In the genomic region with DNA sequence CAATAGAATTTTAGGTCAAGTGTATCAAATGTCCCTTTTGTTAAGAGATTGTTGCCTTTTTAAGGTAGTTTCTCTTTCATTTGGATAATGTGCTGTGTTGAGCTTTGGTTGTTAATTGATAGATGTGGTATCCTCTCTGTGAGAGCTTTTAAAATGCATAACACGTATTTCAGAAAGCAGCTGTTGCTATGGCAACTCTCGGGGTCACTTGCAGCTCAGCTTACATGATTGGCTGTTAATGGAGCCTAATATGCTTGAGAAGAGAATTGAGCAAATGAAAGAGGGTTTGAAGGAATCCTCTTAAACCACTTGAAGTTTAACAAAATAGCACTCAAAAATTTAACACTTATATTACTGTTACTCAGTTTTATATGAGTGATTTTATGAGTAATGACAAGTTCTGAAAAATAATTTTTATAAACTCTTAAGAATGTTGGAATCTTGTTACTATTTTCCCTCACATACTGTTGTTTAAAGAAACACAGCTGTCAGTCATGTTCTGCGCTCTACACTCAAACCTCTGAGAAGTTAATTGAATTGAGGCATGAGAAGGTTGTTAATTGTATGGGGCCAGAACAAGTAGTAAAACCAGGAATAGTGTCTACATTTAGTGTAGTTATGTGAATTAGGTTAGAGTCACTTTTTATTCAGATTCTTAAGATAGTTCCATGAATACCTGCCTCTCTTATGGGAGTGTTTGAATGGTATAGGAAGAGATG, we compare ENCODE assay signal across 9 mouse cellular contexts.
DNase-seq lines count a peak whose midpoint lies in the region; ATAC-seq and TF ChIP-seq lines count a peak whose summit lies in the region.
"Had no signal": no experiment of that assay in that cellular context is flagged by ENCODE, and none has a peak within 500 bp of the region (broad histone marks: within the 10 kb centered on the region; RNA-seq: fewer than 3 reads in every experiment).

No protein-coding gene starts in this region.

- H3K27me3 ChIP-seq in kidney, adult 2 months (replicated peaks; ENCODE audit: control insufficient read depth, insufficient read depth, low read length), result no peaks in the 10 kb centered on the region
- no peaks in the 10 kb centered on the region for H3K27me3 ChIP-seq in kidney, embryonic 16.5 days (ENCODE audit: insufficient read depth, low read length)
- no peaks in the 10 kb centered on the region for H3K27me3 ChIP-seq in forebrain, embryonic 13.5 days
- no peaks in the 10 kb centered on the region for H3K27me3 ChIP-seq in midbrain, embryonic 14.5 days (ENCODE audit: control insufficient read depth, insufficient read depth, low read length)
- H3K27me3 ChIP-seq in intestine, embryonic 16.5 days (replicated peaks; ENCODE audit: control insufficient read depth, insufficient read depth, low read length), result no peaks in the 10 kb centered on the region
- H3K27me3 ChIP-seq: embryonic facial prominence, embryonic 12.5 days had no signal

- H3K27ac ChIP-seq in kidney, adult 2 months (ENCODE audit: insufficient read depth, low read depth, low read length), result no peak overlapping the region
- no peak overlapping the region for H3K27ac ChIP-seq in kidney, embryonic 16.5 days (ENCODE audit: low read length)
- peak overlapping the region; percentile 69 for H3K27ac ChIP-seq in forebrain, embryonic 13.5 days
- peak overlapping the region; percentile 70; the same call in 1 of the 2 replicates for H3K27ac ChIP-seq in midbrain, embryonic 14.5 days (replicated peaks; ENCODE audit: low read depth, low read length)
- H3K27ac ChIP-seq in intestine, embryonic 16.5 days (ENCODE audit: low read length), result no peak overlapping the region
- H3K27ac ChIP-seq: embryonic facial prominence, embryonic 12.5 days had no signal

- peak; percentile 32 for DNase-seq in kidney, adult 2 months
- DNase-seq in layer of hippocampus, postnatal 10 days (ENCODE audit: low spot score in 2 of 2), result peak; percentile 34 to 52
- peak; percentile 94 for DNase-seq in midbrain, embryonic 14.5 days
- no peak for DNase-seq in thymus, postnatal 14 days
- no peak for DNase-seq in adrenal gland, postnatal 25 days

- 36% methylated on average over 3 of the region's 3 CpGs for WGBS in kidney, adult 2 months
- WGBS in kidney, embryonic 16.5 days, result 33% methylated on average over 3 of the region's 3 CpGs
- under 1% methylated on average over 3 of the region's 3 CpGs for WGBS in forebrain, embryonic 13.5 days
- 6% methylated on average over 3 of the region's 3 CpGs for WGBS in midbrain, embryonic 14.5 days
- WGBS in intestine, embryonic 16.5 days, result 40% methylated on average over 3 of the region's 3 CpGs

- H3K4me2 ChIP-seq in kidney, embryonic 16.5 days (replicated peaks; ENCODE audit: low read depth, low read length), result no peak overlapping the region
- H3K4me2 ChIP-seq in forebrain, embryonic 13.5 days, result peak overlapping the region; percentile 26; the same call in 1 of the 2 replicates
- peak overlapping the region; percentile 30 for H3K4me2 ChIP-seq in midbrain, embryonic 14.5 days (ENCODE audit: low read length)
- no peak overlapping the region for H3K4me2 ChIP-seq in intestine, embryonic 16.5 days (ENCODE audit: low read depth, low read length)
- H3K4me2 ChIP-seq: embryonic facial prominence, embryonic 12.5 days had no signal

- no peak for TF ChIP-seq CTCF in kidney, adult 2 months (conservative IDR thresholded peaks at IDR 0.05; ENCODE audit: insufficient read depth, insufficient read length, low read depth, low read length)

- no peaks in the 10 kb centered on the region for H3K9me3 ChIP-seq in kidney, embryonic 16.5 days (ENCODE audit: low read length)
- no peaks in the 10 kb centered on the region for H3K9me3 ChIP-seq in forebrain, embryonic 13.5 days (replicated peaks)
- H3K9me3 ChIP-seq in midbrain, embryonic 14.5 days (ENCODE audit: control insufficient read depth, low read length), result no peaks in the 10 kb centered on the region
- H3K9me3 ChIP-seq in intestine, embryonic 16.5 days (ENCODE audit: control insufficient read depth, low read length), result no peaks in the 10 kb centered on the region
- H3K9me3 ChIP-seq: embryonic facial prominence, embryonic 12.5 days had no signal

- H3K4me1 ChIP-seq in kidney, adult 2 months (ENCODE audit: control insufficient read depth, insufficient read depth, low read length), result no peaks in the 10 kb centered on the region
- no peaks in the 10 kb centered on the region; the same call in 1 of the 2 replicates for H3K4me1 ChIP-seq in kidney, embryonic 16.5 days (ENCODE audit: insufficient read depth, low read length)
- H3K4me1 ChIP-seq in forebrain, embryonic 13.5 days, result peaks cover 20% of the 10 kb centered on the region
- peaks cover 12% of the 10 kb centered on the region for H3K4me1 ChIP-seq in midbrain, embryonic 14.5 days (ENCODE audit: control insufficient read depth, insufficient read depth, low read length)
- 0 out of 2 replicates have a peak, but pooled peaks cover 2% of the 10 kb centered on the region for H3K4me1 ChIP-seq in intestine, embryonic 16.5 days (ENCODE audit: control insufficient read depth, insufficient read depth, low read length)
- H3K4me1 ChIP-seq: embryonic facial prominence, embryonic 12.5 days had no signal

- H3K9ac ChIP-seq in kidney, embryonic 16.5 days (replicated peaks; ENCODE audit: low read length), result no peak overlapping the region
- H3K9ac ChIP-seq in forebrain, embryonic 13.5 days, result no peak overlapping the region
- no peak overlapping the region for H3K9ac ChIP-seq in midbrain, embryonic 14.5 days (replicated peaks; ENCODE audit: low read length)
- no peak overlapping the region for H3K9ac ChIP-seq in intestine, embryonic 16.5 days (ENCODE audit: low read depth, low read length)
- H3K9ac ChIP-seq: embryonic facial prominence, embryonic 12.5 days had no signal

- H3K4me3 ChIP-seq in kidney, adult 2 months (ENCODE audit: insufficient read depth, low read depth, low read length), result no peak overlapping the region
- no peak overlapping the region for H3K4me3 ChIP-seq in kidney, embryonic 16.5 days (ENCODE audit: low read length)
- H3K4me3 ChIP-seq in forebrain, embryonic 13.5 days, result no peak overlapping the region
- no peak overlapping the region for H3K4me3 ChIP-seq in midbrain, embryonic 14.5 days (replicated peaks; ENCODE audit: low read depth, low read length)
- H3K4me3 ChIP-seq in intestine, embryonic 16.5 days (ENCODE audit: low read length), result no peak overlapping the region
- H3K4me3 ChIP-seq: embryonic facial prominence, embryonic 12.5 days had no signal

- ATAC-seq in kidney, embryonic 16.5 days (ENCODE audit: low FRiP score, low TSS enrichment), result no peak
- ATAC-seq in forebrain, embryonic 13.5 days, result peak; percentile 97
- ATAC-seq in midbrain, embryonic 14.5 days (ENCODE audit: low FRiP score, low TSS enrichment), result peak; percentile 70; the same call in 1 of the 2 replicates
- ATAC-seq in intestine, embryonic 16.5 days, result no peak

- TF ChIP-seq POLR2A in kidney, adult 2 months (IDR thresholded peaks at IDR 0.05; ENCODE audit: low read depth, low read length), result no peak

- H3K36me3 ChIP-seq in kidney, adult 2 months (ENCODE audit: control insufficient read depth, insufficient read depth, low read length), result no peaks in the 10 kb centered on the region
- H3K36me3 ChIP-seq in kidney, embryonic 16.5 days (ENCODE audit: insufficient read depth, low read length), result no peaks in the 10 kb centered on the region
- H3K36me3 ChIP-seq in forebrain, embryonic 13.5 days (ENCODE audit: poor library complexity, severe bottlenecking), result no peaks in the 10 kb centered on the region
- H3K36me3 ChIP-seq in midbrain, embryonic 14.5 days (ENCODE audit: control insufficient read depth, insufficient read depth, low read length), result no peaks in the 10 kb centered on the region
- no peaks in the 10 kb centered on the region for H3K36me3 ChIP-seq in intestine, embryonic 16.5 days (ENCODE audit: control insufficient read depth, insufficient read depth, low read length)
- H3K36me3 ChIP-seq: embryonic facial prominence, embryonic 12.5 days had no signal

Comparison
In these comparisons a context has a peak if more than half of its experiments do, and no peak if none do; other contexts are left out.
1. DNase-seq: peak in kidney, adult 2 months (single experiment), layer of hippocampus, postnatal 10 days (2 of 2) and midbrain, embryonic 14.5 days (single experiment); none in thymus, postnatal 14 days (single experiment) and adrenal gland, postnatal 25 days (single experiment).
2. H3K27ac ChIP-seq: peak in forebrain, embryonic 13.5 days (single experiment) and midbrain, embryonic 14.5 days (single experiment); none in kidney, adult 2 months (single experiment), kidney, embryonic 16.5 days (single experiment) and intestine, embryonic 16.5 days (single experiment).
3. ATAC-seq: peak in forebrain, embryonic 13.5 days (single experiment) and midbrain, embryonic 14.5 days (single experiment); none in kidney, embryonic 16.5 days (single experiment) and intestine, embryonic 16.5 days (single experiment).
4. H3K4me2 ChIP-seq: peak in forebrain, embryonic 13.5 days (single experiment) and midbrain, embryonic 14.5 days (single experiment); none in kidney, embryonic 16.5 days (single experiment) and intestine, embryonic 16.5 days (single experiment).